Mouse (Mus musculus) layer of hippocampus, postnatal 14 days (tissue): ENCODE results near the gene Agap3. TPM values are rescaled to one million over a fixed set of nuclear protein-coding genes. Genes with fewer than 3 reads are reported as not detected.

ENCODE experiments used
- DNase-seq, 2 experiments: peaks; one replicate each; pipeline ENCODE4 v3.0.0; 2021 to 2022; ENCODE audit warnings: low spot score in 2 of 2, mixed read lengths in 1 of 2
- long read RNA-seq, 2 experiments: library from polyadenylated mRNA; stranded (forward); transcript quantifications; one replicate each; pipeline ENCODE4 v2.0.0; 2021
- total RNA-seq, 2 experiments: library from RNA; stranded (reverse); gene quantifications; 2 replicates each; pipeline ENCODE4 v1.2.3; 2021

The Agap3 gene
- 100 to 1,000 TPM; 540 to 568 TPM for total RNA-seq
- long read RNA-seq, experiment 1, transcript Agap3-204 (9 exons, 1,061 nt) = major isoform, 156 of 348 reads
- long read RNA-seq, experiment 1, transcript Agap3-201 (18 exons, 3,207 nt) = minor isoform, 5 of 348 reads
- long read RNA-seq, experiment 1, partial matches to known transcripts = 38 of 348 reads
- long read RNA-seq, experiment 1, other reads (novel, unspliced or antisense) = 149 of 348 reads
- long read RNA-seq, experiment 2, transcript Agap3-201 (18 exons, 3,207 nt) = minor isoform, 6 of 419 reads
- long read RNA-seq, experiment 2, transcript Agap3-204 (9 exons, 1,061 nt) = major isoform, 170 of 419 reads
- long read RNA-seq, experiment 2, partial matches to known transcripts = 58 of 419 reads
- long read RNA-seq, experiment 2, other reads (novel, unspliced or antisense) = 182 of 419 reads

GRCm38 (mm10) chr5:24452030-24452690 lies at the start of gene Agap3:
Agap3 (plus strand) TSS chr5:24452177.
- peak in 1 of 2 experiments; percentile 50 for DNase-seq

GRCm38 (mm10) chr5:24404594-24405360 lies 47.2 kb upstream of the Agap3 start:
- no peak for DNase-seq

- no peak for DNase-seq
These were observed 46.5 kb upstream of the Agap3 start for GRCm38 (mm10) chr5:24405389-24405876.

GRCm38 (mm10) chr5:24408651-24409050 lies 43.3 kb upstream of the Agap3 start:
- no peak for DNase-seq

- no peak for DNase-seq
These were observed 42.5 kb upstream of the Agap3 start for GRCm38 (mm10) chr5:24409466-24409865.

GRCm38 (mm10) chr5:24412063-24412462 lies 39.9 kb upstream of the Agap3 start:
- no peak for DNase-seq

- no peak for DNase-seq
These were observed 38.8 kb upstream of the Agap3 start, which contains the start of gene Asic3 for GRCm38 (mm10) chr5:24413042-24413693. Asic3 (plus strand) TSS chr5:24413392.

GRCm38 (mm10) chr5:24413938-24414337 lies 38.0 kb upstream of the Agap3 start:
- DNase-seq = no peak

- peak; percentile 69 to 77 for DNase-seq
These were observed 35.7 kb upstream of the Agap3 start for GRCm38 (mm10) chr5:24416222-24416736.

GRCm38 (mm10) chr5:24417587-24417986 lies 34.4 kb upstream of the Agap3 start:
- DNase-seq = no peak

GRCm38 (mm10) chr5:24420381-24420780 lies 31.6 kb upstream of the Agap3 start:
- no peak for DNase-seq

GRCm38 (mm10) chr5:24423129-24424003 lies 28.6 kb upstream of the Agap3 start, which contains the start of the genes Cdk5 and Slc4a2:
Cdk5 (minus strand) TSS chr5:24423530.
Slc4a2 (plus strand) TSS chr5:24423837.
- DNase-seq = peak; percentile 98 to 100

- DNase-seq = peak in 1 of 2 experiments; percentile 30
These were observed 27.8 kb upstream of the Agap3 start for GRCm38 (mm10) chr5:24424004-24424781.

- DNase-seq = peak; percentile 66 to 74
These were observed 27.0 kb upstream of the Agap3 start for GRCm38 (mm10) chr5:24424861-24425411.

GRCm38 (mm10) chr5:24425421-24426036 lies 26.4 kb upstream of the Agap3 start:
- no peak for DNase-seq

- no peak for DNase-seq
These were observed 25.9 kb upstream of the Agap3 start for GRCm38 (mm10) chr5:24426037-24426432.

GRCm38 (mm10) chr5:24426556-24427284 lies 25.3 kb upstream of the Agap3 start:
- no peak for DNase-seq
